Mouse (Mus musculus) liver (tissue): Measurements from ENCODE around the gene Gm13088.
"Not testable (repeated sequence)": the region's sequence is repeated elsewhere in the genome, so short reads cannot be mapped to it uniquely, and the experiment has no call there.

Source experiments
- DNase-seq: peaks from one replicate; pipeline ENCODE4 v3.0.0-alpha.2; 2020; ENCODE audit warnings: mixed read lengths

Gene Gm13088

DNA sequence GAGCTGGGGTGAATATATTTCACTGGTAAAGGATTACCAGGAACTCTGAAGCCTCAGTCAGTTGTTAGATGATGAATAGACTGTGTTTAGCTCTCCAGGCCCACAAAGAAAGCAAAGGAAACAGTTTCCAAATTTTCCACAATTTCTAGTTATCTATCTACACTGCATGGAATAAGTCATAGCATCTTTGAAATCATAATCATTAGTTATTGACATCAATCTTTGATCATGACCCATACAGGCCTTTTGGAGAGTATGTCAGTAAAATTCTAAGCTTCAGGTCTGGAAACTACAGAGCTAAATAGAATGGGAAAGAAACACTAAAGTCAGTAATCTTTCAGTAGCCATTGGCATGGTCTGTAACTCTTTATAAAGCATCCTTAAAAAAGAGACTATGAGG lies at the start of gene Gm13088:
Gene Gm13088, minus strand, starts transcription at position 101 of the 400 bp plus-strand sequence.
- not testable (repeated sequence) for DNase-seq

- DNase-seq: no peak
Measured at GRCm38 (mm10) chr4:143702611-143703010, 45.6 kb upstream of the Gm13088 start, which contains the start of gene Gm13089. TSS of gene Gm13089 (minus strand) at chr4:143702711.

DNA sequence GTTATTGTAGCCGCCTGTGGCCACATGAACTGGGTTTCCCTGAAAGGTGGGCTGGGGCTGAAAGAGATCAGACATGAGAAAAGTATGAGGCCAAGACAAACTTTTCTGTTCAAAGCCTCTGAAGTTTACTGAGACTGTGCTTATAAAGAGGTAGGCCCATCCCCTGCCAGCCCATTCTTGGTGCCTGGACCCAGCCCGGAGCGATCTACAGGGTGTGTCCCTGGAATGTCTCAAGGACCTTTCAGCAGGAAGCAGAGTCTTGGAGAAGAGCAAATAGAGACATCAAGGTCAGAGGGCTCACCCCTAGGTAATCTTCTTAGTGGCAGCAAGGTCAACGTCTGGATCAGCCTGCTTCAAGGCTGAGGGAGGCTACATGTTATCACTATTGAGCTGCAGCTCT lies 38.9 kb downstream of the Gm13088 start:
- not testable (repeated sequence) for DNase-seq

GRCm38 (mm10) chr4:143614703-143615102 lies 42.3 kb downstream of the Gm13088 start, which contains the start of gene Gm13083:
TSS of gene Gm13083 (plus strand) at chr4:143615003.
- DNase-seq: not testable (repeated sequence)

- not testable (repeated sequence) for DNase-seq
Measured at GRCm38 (mm10) chr4:143611927-143612326, 45.1 kb downstream of the Gm13088 start.
